Mouse (Mus musculus) cerebellum, adult 9-11 months (tissue): ENCODE results near the gene Cdk12.

Experiments
- DNase-seq: peaks from one replicate; pipeline ENCODE4 v3.0.0; 2022

Gene Cdk12

DNA sequence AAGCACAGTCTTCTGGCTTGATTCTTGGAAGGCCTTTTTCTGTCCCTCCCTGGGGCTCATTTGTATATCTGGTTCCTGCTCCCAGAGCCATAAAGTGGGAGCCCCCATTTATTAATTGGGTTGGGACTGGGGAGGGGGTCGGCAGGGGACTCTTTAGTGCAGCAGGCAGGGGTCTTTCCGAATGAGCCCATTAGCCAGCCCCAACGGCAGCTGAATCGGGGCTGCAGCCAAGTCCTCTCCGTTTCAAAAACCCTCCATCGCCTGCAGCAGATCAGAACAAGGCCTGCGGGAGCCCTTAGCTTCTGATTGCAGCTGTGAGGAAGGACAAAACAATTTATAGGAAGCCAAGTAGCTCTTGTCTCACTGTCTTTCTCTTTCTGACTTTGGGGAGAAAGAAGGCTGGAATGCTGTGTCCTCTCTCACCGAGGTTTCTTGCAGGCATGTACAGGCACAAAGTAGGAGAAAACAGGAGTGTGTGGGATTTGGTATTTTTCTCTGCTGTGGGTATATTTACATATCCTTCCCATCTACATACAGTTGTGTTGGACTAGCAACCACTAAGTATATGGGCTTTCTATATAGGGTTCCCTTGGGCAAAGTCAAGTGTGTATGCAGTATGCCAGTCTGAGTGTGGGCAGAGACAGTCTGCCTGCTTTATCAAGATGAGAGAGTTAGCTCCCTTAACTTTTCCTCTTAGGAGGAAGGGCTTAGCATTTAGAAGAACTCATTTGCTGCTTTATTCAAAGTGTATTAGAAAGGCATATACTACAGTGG lies 58.0 kb downstream of the Cdk12 start:
- no peak for DNase-seq

DNA sequence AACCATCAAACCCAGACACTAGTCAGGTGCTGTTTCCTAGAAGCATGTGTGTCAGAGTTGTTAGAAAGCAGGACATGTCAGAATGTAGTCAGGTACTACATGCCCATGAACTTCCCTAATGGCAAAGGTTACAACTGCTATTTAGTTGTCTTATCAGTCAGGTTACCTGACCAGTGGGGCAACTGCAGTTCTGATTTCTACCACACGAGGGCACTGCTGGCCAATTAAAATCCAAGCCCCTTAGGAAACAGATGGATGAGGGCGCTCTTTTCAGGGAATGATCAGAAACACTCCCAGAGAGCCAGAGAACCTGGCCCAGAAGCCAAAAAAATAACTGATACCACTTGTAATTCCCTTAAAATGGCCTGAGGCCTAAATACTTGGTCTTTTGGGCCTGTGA lies 62.2 kb downstream of the Cdk12 start:
- DNase-seq = peak; percentile 86

DNA sequence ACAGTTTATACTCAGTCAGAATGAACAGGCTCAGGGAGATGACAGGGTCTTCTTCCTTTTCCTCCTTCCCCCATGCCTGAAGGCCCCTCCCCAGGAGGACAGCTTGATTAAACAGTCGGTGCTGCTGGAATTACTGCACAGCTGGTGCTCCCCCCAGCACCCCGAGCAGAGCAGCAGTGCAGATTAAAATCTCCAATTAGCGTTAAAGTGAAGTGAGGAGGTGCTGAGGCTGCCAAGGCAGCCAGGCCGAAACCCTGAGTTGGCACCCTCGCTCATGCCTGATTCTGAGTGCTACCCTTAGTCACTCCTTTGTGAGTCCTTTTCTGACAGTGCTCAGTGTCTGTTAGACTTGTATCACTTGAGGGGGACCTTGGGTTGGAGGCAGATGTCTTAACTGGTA lies 63.0 kb downstream of the Cdk12 start:
- DNase-seq = no peak

DNA sequence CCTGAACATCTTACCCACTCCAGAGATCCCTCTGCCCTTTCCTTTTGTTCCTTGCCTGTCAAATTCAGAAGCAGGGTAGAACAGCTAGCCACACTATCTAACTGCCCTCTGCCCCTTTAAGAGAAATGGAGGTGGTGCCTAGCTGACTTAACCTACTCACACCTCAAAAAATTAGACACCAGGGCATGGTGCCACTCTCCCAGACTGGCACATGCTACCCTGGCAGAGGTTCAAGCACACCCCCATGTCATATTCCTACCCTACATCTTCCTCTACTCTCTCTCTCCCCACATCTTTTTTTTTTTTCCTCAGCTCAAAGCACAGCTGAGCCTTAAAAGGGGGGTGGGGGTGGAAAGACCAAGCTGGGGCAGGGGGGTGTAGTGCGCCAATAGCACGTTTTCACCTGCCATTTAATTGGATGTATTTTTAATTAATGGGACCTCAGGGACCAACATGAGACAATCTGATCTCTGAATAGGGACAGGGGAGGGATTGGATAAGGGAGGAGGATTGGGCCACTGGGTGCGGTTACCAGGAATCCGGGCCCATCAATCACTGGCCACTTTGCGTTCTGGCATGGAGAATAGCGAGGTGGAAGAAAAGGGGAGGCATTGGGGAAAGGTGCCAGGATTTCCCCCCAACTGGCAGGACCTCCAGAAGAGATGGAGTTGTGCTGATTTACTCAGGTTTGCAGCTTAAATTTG lies 64.0 kb downstream of the Cdk12 start:
- DNase-seq = no peak

GRCm38 (mm10) chr11:98270066-98270465 lies 67.2 kb downstream of the Cdk12 start:
- DNase-seq = no peak

- DNase-seq = no peak
These were observed 67.6 kb downstream of the Cdk12 start for GRCm38 (mm10) chr11:98270466-98270865.

DNA sequence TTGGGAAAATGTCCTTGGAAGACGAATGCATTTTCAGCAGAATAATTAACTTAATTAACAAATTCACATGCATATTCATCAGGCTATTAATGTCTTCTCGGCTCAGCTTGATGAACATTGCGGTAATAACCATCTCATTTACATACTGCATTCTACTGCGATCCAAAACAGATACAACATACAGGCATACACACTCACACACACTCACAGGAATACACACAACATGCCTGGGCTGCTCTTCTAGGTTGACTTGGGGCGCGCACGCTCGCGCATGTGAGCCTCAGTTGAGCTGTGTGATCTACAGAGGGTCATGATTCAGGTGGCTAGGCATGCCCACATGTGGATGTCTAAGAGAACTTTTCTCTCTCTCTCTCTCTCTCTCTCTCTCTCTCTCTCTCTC lies 80.9 kb downstream of the Cdk12 start:
- DNase-seq = peak; percentile 18

- DNase-seq = peak; percentile 63
These were observed 81.4 kb downstream of the Cdk12 start for GRCm38 (mm10) chr11:98284230-98284629.

- no peak for DNase-seq
These were observed 82.5 kb downstream of the Cdk12 start for GRCm38 (mm10) chr11:98285368-98285767.

DNA sequence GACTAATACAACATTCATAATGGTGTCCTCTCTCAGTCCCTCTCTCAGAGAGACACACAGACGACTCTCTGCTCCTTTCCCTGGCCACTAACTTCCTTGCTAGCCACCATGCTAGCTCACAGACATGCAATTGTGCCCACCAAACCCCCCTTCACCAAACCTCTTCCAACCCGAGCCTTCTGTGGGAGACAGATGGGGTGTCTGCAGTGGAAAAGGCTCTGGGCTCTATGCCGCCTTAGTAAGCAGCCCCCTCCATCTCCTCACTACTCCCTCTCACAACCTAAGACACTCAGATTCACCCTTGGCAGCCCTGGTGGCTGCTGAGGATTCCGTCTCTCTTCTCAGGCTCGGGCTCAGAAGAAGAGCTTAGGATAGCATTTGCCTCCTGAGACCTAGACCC lies 84.7 kb downstream of the Cdk12 start:
- DNase-seq = no peak

DNA sequence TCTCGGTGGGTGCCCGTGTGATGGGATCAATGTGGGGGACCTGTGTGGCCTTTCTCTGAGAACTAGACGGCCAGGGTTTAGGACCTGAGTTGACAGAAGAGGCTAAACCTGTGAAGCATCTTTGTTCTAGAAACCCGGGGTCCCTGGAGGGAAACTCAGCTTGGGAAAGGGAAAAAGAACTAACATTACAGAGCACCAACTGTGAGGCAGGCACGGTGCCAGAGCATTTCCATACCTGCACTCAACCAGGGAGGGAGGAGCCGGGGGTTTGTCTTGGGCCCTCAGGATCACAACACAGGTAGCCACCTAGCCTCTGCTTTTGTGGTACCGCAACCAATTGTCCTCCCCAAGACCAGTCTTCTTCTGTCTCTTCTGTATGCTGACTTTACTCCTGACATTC lies 85.1 kb downstream of the Cdk12 start:
- DNase-seq = peak; percentile 13

GRCm38 (mm10) chr11:98289873-98290272 lies 87.0 kb downstream of the Cdk12 start:
- DNase-seq = peak; percentile 48

DNA sequence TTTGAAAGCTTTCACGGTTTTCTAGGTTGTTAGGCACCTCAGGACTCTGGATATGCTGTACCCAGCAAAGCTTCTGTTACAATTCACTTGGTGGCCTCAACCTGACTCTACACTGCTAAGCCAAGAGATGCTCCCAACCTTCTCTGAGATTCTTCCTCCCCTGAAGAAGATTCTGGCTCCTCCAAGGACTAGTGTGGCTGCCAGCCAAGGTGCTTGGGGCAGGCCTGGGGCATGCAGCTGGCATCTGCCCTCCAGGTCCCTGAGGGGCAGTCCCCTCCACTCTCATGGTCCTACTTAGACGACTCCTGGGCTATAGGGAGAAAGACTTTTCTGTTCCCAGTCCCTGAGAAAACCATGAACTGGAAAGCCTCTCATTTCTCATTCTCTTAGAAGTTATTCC lies 88.0 kb downstream of the Cdk12 start:
- peak; percentile 39 for DNase-seq

DNA sequence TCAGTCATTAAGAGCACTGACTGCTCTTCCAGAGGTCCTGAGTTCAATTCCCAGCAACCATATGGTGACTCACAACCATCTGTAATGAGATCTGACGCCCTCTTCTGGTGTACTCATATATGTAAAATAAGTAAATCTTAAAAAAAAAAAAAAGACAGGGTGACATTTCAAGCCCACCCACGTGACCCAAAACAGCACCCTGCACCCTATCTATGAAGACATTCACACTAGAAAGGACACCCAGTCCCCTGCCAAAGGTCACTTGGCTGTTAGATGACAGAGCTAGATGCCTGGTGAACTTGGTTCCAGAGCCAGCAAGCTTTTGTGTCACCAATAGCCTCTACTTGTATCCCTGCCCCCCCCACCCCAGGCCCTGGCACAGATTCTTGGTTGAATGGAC lies 90.2 kb downstream of the Cdk12 start:
- DNase-seq = peak; percentile 56

DNA sequence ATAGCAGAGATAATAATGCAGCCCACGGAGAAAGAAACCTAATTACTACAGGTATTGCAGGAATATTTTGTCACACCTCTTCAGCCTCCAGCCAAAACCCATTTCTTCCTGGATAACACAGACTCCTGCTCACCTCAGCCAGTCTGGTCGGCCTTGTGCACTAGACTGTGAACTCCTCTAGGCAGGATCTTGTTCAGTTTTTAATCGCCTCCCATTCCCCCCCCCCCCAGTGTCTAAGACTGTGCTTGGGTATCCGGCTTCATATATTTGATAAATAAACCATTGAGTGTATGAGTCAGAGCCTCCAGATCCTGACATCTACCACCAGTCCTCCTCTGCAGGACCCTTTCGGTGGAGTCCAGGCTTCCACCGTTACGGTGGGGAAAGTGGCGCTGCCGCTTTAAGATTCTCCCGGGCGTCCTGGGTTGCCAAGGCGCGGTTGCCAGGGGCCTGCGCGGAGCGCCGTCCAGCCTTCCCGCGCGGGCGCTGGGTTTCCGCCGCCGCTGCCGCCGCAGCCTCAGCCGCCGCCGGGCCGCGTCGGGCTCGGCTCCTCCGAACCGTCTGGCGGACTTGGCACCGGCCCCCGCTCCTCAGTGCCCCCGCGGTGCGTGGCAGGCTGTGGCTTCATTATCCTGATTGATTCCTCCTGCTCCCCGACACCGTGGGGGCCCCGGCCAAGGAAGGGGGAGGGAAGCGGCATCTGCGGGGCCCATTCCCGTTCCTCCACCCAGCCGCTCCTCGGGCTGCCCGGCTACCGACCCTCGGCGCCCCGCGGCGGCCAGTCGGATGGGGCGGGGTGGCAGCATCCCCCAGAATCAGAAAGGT lies 91.5 kb downstream of the Cdk12 start:
- peak; percentile 96 for DNase-seq

- DNase-seq = peak; percentile 82
These were observed 92.2 kb downstream of the Cdk12 start for GRCm38 (mm10) chr11:98295013-98295585.

GRCm38 (mm10) chr11:98296277-98296676 lies 93.4 kb downstream of the Cdk12 start:
- peak; percentile 59 for DNase-seq

GRCm38 (mm10) chr11:98296916-98297315 lies 94.1 kb downstream of the Cdk12 start:
- DNase-seq = no peak

GRCm38 (mm10) chr11:98297778-98298177 lies 94.9 kb downstream of the Cdk12 start:
- peak; percentile 60 for DNase-seq

- peak; percentile 36 for DNase-seq
These were observed 95.8 kb downstream of the Cdk12 start for GRCm38 (mm10) chr11:98298484-98299205.

- DNase-seq = peak; percentile 78
These were observed 111.0 kb downstream of the Cdk12 start for GRCm38 (mm10) chr11:98313790-98314323.

DNA sequence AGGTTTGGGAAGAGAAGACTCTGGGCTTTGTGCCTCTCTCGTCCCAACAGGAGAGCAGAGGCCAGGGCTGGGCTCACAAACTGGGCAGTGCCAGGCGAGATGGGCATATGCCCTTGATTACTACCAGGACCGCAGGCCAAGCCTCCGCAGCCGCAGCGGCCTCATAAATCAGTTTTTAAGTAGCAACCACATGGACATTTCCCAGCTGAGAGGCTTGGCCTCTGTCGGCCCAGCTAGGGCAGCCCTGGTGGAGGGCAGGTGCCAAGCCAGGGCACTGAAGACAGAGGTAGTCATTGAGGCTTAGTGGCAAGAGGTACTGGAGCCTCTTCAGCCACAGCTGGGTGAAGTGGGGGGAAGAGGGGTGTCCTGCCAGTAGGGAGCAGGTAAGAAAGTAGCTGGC lies 114.6 kb downstream of the Cdk12 start:
- DNase-seq = no peak
